20 mouse cellular contexts compared by ENCODE assay signal in the genomic region with DNA sequence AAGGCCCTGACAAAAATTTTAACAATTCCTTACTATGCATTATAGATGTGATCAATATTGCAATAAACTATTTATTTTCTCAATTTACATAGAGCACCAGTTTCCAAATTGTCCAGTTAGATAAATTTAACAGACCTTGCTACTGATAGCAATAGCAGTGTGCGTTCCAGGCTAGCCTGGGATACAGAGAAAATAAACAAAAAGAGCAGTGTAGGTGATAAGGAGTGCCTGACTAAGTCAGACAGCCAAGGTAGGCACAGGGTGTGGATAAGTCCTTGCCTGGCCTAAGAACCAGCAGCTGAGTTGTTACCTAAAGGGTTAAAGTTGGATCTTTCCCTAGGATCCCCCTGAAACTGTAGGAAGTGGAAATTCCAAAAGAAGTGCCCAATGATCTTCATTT. TPM values are rescaled to one million over a fixed set of nuclear protein-coding genes. Genes with fewer than 3 reads are reported as not detected.
DNase-seq lines count a peak whose midpoint lies in the region; ATAC-seq and TF ChIP-seq lines count a peak whose summit lies in the region.
"Had no signal": no experiment of that assay in that cellular context is flagged by ENCODE, and none has a peak within 500 bp of the region (broad histone marks: within the 10 kb centered on the region; RNA-seq: fewer than 3 reads in every experiment).

No protein-coding gene starts in this region.

- peaks cover 33% of the 10 kb centered on the region for H3K4me1 ChIP-seq in liver, embryonic 12.5 days
- no peaks in the 10 kb centered on the region for H3K4me1 ChIP-seq in liver, postnatal 0 days (ENCODE audit: insufficient read depth)
- peaks cover 42% of the 10 kb centered on the region for H3K4me1 ChIP-seq in liver, embryonic 13.5 days (replicated peaks)

- TF ChIP-seq EP300 in liver, postnatal 0 days (IDR thresholded peaks at IDR 0.05; ENCODE audit: low read depth), result no peak

- H3K9me3 ChIP-seq in liver, embryonic 12.5 days (replicated peaks), result no peaks in the 10 kb centered on the region
- H3K9me3 ChIP-seq in liver, postnatal 0 days (ENCODE audit: low read length), result no peaks in the 10 kb centered on the region
- H3K9me3 ChIP-seq in liver, embryonic 13.5 days (replicated peaks), result no peaks in the 10 kb centered on the region
- H3K9me3 ChIP-seq: G1E had no signal

- H3K36me3 ChIP-seq in liver, embryonic 12.5 days, result no peaks in the 10 kb centered on the region
- no peaks in the 10 kb centered on the region for H3K36me3 ChIP-seq in liver, postnatal 0 days (replicated peaks; ENCODE audit: insufficient read depth, low read length)
- H3K36me3 ChIP-seq in liver, embryonic 13.5 days, result no peaks in the 10 kb centered on the region
- H3K36me3 ChIP-seq: G1E had no signal

- peak; percentile 52; the same call in 1 of the 2 replicates for ATAC-seq in liver, embryonic 12.5 days
- ATAC-seq in liver, postnatal 0 days, result no peak
- ATAC-seq in liver, embryonic 13.5 days (ENCODE audit: low read depth), result peak; percentile 72; the same call in 1 of the 2 replicates
- ATAC-seq: activated CD4-positive, CD25-positive, alpha-beta regulatory T cell, adult 4 months; CD4-positive, CD25-positive, alpha-beta regulatory T cell, adult 4 months; Patski had no signal

- no peak for DNase-seq in liver, postnatal 0 days
- no peak for DNase-seq in liver, embryonic 13.5 days
- no peak for DNase-seq in liver
- DNase-seq: adrenal gland, adult 2 months; adrenal gland, adult 8-10 months; adrenal gland, postnatal 10 days; adrenal gland, postnatal 14 days; adrenal gland, postnatal 25 days; adrenal gland, postnatal 36 days; B cell, adult 2 months; cerebellum, adult 11 months; cerebellum, adult 11-12 months; cerebellum, adult 18-20 months had no signal

- TF ChIP-seq CTCF in liver, postnatal 0 days (IDR thresholded peaks at IDR 0.05; ENCODE audit: low read depth), result no peak

- H3K27ac ChIP-seq in liver, embryonic 12.5 days, result no peak overlapping the region
- H3K27ac ChIP-seq in liver, postnatal 0 days (ENCODE audit: low read depth), result no peak overlapping the region
- no peak overlapping the region for H3K27ac ChIP-seq in liver, embryonic 13.5 days

- no peak overlapping the region for H3K4me2 ChIP-seq in liver, embryonic 12.5 days
- H3K4me2 ChIP-seq in liver, postnatal 0 days (ENCODE audit: low read depth, low read length), result no peak overlapping the region
- H3K4me2 ChIP-seq in liver, embryonic 13.5 days, result no peak overlapping the region

- no peaks in the 10 kb centered on the region for H3K27me3 ChIP-seq in liver, embryonic 12.5 days (replicated peaks)
- no peaks in the 10 kb centered on the region for H3K27me3 ChIP-seq in liver, postnatal 0 days (ENCODE audit: insufficient read depth, low read length)
- no peaks in the 10 kb centered on the region for H3K27me3 ChIP-seq in liver, embryonic 13.5 days
- H3K27me3 ChIP-seq: CH12.LX, Patski had no signal

- 9% methylated on average over 1 of the region's 1 CpGs for WGBS in liver, embryonic 12.5 days (ENCODE audit: insufficient replicate concordance)
- WGBS in liver, postnatal 0 days (ENCODE audit: insufficient replicate concordance), result 37% methylated on average over 1 of the region's 1 CpGs
- 23% methylated on average over 1 of the region's 1 CpGs for WGBS in liver, embryonic 13.5 days (ENCODE audit: insufficient replicate concordance)

- H3K4me3 ChIP-seq in liver, embryonic 12.5 days, result no peak overlapping the region
- no peak overlapping the region for H3K4me3 ChIP-seq in liver, postnatal 0 days (ENCODE audit: low read depth, low read length)
- no peak overlapping the region for H3K4me3 ChIP-seq in liver, embryonic 13.5 days (replicated peaks)

- H3K9ac ChIP-seq in liver, embryonic 12.5 days, result no peak overlapping the region
- no peak overlapping the region for H3K9ac ChIP-seq in liver, postnatal 0 days (replicated peaks)
- no peak overlapping the region for H3K9ac ChIP-seq in liver, embryonic 13.5 days

RNA-seq across cellular contexts. Expression of a gene that starts 42.7 kb away (rescaled TPM):
- polyA plus RNA-seq in liver, embryonic 12.5 days (2016; fragmentation: Nextera tagmentation; extraction: Ambion mirVana), result 0.11 and 0.22 TPM in 2 replicates
- 0.28 and 0.33 TPM in 2 replicates for polyA plus RNA-seq in liver, postnatal 0 days (2015; fragmentation: Nextera tagmentation; extraction: Ambion mirVana)
- polyA plus RNA-seq in liver, embryonic 13.5 days (2015; fragmentation: Nextera tagmentation; extraction: Ambion mirVana), result 0.28 and 0.32 TPM in 2 replicates
- polyA plus RNA-seq: adrenal gland, adult 2 months; brain, embryonic 14.5 days; G1E had no signal
